Mouse (Mus musculus) layer of hippocampus, postnatal 14 days (tissue): ENCODE measurements around the gene Klc3. TPM values are rescaled to one million over a fixed set of nuclear protein-coding genes. Genes with fewer than 3 reads are reported as not detected.

Experiments
- DNase-seq, 2 experiments: peaks; one replicate each; pipeline ENCODE4 v3.0.0; 2021 to 2022; ENCODE audit warnings: low spot score in 2 of 2, mixed read lengths in 1 of 2
- long read RNA-seq, 2 experiments: library from polyadenylated mRNA; stranded (forward); transcript quantifications; one replicate each; pipeline ENCODE4 v2.0.0; 2021
- total RNA-seq, 2 experiments: library from RNA; stranded (reverse); gene quantifications; 2 replicates each; pipeline ENCODE4 v1.2.3; 2021

The Klc3 gene
- 1 to 10 TPM; 3.5 to 4.1 TPM for total RNA-seq
- long read RNA-seq, experiment 1, partial matches to known transcripts = 2 of 4 reads
- long read RNA-seq, experiment 1, other reads (novel, unspliced or antisense) = 1 of 4 reads
- long read RNA-seq, experiment 2, partial matches to known transcripts = 2 of 4 reads
- long read RNA-seq, experiment 2, other reads (novel, unspliced or antisense) = 0 of 4 reads

DNA sequence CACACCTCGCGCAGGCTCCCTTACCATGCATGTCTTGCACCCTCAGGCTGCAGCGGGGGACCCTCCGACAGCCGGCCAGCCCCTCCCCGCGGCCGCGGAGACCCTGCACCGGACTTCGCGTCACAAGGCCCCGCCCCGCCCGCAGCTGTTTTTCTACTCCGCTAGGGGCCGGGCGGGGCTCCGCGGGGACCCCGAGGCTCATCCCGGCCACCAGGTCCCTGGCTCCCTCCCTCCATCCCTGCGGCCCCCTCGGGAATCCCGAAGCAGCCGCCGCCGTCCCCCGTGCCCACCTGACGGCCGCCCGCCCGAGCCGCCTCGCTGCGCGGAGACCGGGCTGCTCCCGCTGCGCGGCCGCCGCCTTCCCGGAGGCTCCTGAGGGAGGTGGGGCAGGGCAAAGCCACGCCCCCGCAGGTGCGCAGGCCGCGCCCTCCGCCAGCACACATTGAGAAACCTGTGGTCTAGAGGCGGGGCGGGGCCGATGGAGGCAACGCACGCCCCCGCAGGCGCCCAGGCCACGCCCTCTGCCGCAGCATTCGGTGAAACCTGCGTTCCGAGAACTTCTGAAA lies at the start of gene Klc3:
Gene Klc3 (minus strand): TSS at position 374 of the 566 bp plus-strand sequence.
- no peak for DNase-seq

DNA sequence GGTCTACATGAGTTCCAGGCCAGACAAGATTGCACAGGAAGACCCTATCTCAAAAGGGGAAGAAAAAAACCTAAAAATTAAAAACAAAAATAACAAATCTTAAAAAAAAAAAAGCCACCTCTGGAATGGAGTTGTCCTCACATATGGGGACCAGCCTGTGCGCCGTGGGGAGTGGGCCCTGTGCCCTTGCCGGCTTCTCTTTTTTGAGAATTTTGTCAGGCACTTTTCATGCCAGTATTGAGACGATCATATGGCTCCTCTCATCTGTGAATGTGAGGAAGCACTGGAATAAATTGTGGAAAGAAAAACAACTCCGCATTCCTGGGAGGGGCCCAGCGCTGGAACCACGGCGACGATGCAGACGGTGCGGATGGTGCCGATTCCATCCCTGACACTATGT lies 45.3 kb upstream of the Klc3 start:
- peak in 1 of 2 experiments; percentile 75 for DNase-seq

DNA sequence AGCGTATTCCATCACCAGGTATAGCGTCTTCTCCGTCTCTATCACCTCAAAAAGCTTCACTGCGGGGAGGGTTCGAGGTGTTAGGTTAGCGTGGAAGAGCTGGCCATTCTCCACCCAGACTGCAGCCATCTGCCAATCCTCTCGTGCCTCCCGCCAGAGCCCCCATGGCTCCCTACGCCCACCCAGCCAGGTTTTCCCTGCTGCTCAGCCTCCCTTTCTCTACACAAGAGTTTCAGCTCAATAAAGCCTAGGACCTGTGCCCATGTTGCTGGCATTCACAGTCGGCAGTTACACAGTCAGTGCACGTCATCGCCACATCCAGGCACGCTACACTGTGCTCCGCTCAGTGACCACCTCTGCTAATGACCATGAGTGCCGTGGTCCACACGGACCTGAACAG lies 43.8 kb upstream of the Klc3 start:
- DNase-seq = peak; percentile 54 to 82

DNA sequence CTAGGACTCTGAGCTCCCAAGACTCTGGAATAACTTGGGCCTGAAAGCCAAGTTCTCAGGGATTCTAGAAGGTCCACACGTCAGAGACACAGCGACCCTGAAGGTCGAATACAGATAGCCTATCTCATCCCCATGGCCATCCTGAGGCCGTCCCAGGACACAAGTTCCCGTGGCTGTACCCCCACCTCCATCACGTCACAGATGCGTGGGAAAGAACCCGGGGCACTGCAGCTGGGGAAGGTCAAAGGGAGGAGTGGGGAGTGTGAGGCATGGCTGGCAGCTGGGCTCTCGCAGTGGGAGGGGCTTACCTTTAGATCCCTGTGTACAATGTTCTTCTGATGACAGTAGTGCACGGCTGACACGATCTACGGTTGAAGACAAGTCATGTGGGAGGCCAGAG lies 40.9 kb upstream of the Klc3 start:
- DNase-seq = no peak

DNA sequence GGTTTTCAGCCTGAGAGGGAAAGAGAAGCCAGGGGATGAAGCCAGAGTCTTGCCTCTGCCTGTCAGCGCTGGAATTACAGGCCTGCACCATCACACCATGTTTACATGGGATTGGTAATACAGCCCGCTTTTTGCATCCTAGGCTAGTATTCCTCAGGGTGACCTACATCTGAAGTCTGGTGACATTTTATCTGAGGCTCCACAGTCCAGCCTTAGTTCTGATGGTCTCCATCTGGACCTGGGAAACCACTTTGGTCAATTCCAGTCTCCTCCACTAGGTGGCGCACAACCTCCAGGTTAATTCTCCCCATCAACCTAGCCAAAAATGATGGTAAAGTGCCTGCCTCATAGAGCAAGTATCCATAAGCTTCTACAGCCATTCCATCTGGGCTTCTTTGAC lies 39.4 kb upstream of the Klc3 start:
- DNase-seq = peak; percentile 84 to 88

- DNase-seq = no peak
These were observed 37.7 kb upstream of the Klc3 start for GRCm38 (mm10) chr7:19441448-19442091.

DNA sequence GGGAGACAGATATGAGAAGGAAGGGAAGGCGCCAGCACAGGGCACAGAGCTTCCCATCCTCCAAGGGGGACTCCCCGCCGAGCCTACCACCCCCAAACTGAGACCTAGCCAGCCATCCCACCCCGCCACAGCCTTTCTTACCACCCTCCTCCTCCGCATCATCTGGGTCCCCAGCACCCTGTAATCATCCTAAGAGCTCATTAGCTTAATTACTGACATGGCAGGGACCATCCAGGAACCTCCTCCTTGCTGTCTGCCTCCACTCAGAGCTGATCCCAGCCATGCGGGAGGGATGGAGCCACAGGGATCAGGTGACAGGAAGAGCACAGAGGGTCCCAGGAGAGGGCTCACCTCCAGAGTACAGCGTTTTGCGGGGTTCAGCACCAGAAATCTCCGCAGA lies 33.1 kb upstream of the Klc3 start:
- DNase-seq = peak in 1 of 2 experiments; percentile 46

- no peak for DNase-seq
These were observed 32.4 kb upstream of the Klc3 start for GRCm38 (mm10) chr7:19436276-19436675.

DNA sequence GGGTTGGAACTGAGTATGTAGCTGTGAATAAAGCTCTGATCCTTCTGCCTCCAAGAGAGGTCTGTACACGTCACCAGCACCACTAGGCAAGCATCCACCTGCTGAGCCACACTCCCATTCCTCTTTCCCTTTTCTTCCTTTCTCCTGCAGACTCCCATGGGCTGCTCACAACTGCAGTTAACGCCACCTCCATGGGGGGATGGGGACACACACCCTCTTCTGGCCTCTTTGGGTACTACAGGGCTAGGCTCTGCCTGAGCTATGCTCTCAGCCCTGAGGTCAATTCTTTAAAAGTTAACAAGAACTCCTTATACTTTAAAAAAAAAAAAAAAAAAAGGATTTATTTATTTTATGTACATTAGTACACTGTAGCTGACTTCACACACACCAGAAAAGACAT lies 28.6 kb upstream of the Klc3 start:
- no peak for DNase-seq

DNA sequence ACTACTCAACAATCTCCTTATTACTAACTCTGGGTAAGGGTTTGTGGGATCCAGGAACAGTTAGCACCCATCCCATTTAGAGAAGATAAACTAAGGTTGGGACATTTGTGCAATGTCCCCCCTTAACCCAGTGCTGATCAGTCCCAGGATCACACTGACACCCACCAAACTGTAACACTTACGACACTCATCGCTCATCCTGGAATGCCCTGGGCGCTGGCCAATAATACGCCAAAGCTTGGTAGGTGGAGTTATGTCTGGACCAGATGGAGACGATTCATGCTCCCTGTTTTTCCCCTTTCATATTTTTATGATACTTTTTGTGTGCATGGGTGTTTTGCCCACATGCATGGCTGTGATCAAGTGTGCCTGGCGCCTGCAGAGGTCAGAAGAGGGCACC lies 26.5 kb upstream of the Klc3 start:
- DNase-seq = no peak

GRCm38 (mm10) chr7:19429726-19430125 lies 25.8 kb upstream of the Klc3 start:
- no peak for DNase-seq

DNA sequence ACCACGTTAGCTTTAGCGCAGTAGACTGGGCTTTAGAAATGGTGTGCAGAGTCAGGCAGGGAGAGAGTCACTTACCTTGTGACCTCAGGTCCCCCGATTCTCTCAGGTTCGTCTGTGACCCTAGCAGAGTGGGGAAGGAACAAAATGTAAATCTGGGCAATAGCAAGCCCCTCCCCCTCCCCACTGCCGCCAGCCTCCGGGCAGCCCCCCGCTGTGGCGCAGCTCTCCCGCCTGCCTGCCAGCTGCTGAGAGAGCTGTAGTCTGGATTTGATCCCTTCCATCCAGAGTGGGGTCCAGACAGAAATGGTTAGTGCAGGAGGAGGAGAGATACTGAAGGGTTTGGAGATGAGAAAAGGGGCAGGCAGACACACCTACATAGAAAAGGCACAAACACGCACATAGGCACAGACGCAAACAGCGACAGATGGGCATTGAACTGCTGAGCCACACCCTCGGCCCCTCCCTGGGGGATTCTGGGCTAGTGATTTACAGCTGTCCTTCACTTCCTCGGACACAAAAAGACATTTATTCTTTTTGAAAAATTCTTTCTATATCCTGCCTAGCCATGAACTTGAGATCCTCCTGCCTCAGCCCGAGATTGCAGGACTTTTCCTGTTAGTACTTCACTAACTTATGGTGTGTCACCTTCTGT lies 24.2 kb upstream of the Klc3 start:
- DNase-seq = no peak

DNA sequence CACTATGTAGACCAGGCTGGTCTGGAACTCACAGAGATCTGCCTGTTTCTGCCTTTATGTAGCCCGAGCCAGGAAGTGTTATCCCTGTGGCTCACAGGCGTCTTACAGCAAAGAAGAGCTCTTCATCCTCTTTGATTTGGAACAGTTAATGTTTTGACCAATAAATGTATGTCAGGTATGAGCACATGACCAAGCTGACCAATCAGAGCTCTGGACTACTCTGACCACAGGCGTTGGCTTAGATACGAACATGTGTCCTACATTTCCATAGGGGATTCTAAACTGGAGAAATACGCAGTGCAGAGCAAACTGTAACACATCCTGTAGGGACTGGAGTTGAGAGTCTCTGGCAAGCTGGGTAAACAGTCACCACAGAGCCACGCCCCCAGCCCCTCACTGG lies 23.0 kb upstream of the Klc3 start:
- DNase-seq = no peak

DNA sequence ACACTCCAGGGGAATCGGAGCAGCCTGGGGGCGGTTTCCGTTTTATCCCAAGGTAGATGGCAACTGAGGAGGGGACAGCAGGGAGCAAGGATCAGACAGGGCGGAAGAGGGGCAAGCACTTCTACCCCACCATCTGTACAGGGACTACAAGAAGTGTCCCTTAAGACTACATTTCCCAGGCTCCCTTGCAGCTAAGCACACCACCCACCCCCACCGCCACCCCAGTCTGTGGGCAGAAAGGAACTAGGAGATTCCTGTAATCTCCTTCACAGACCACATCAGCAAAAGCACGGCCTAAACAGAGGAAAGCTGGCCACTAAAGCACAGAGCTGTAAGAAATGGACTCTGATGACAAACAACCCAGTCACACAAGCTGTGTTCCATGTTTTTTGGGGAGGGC lies 22.4 kb upstream of the Klc3 start:
- no peak for DNase-seq

DNA sequence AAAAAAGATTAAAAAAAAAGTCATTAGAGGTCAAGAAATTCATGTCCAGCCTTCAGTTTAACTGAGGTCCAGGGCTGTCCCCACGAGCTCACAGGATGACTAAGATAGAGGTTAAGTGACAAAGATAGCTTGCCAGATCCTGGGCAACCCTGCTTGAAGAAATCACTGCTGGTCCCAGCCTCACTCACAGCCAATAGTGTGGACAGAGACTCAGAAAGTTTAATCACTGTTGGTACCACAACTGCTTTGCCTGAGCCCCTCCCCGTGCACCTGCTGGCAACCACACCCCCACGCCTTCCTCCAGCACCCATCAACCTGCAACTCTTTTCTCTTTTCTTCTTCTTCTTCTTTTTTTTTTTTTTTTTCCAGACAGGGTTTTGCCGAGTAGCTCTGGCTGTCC lies 20.1 kb upstream of the Klc3 start:
- DNase-seq = no peak

DNA sequence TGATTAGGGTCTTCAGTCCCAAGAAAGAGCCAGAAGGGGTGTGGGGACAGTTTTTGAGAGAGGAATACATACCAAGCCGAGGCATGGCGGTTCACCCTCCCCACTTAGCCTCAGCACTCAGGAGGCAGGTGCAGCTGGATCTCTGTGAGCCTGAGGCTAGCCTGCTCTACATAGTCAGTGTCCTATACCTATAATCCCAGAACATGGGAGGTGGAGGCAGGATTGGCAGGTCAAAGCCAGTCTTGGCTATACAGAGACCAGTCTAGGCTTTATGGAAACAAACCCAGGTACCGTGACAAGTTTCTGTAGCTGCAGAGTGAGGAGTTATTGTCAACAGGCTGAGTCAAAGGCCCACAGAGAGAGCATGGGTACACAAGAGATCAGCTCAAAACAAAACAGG lies 19.2 kb upstream of the Klc3 start:
- no peak for DNase-seq

DNA sequence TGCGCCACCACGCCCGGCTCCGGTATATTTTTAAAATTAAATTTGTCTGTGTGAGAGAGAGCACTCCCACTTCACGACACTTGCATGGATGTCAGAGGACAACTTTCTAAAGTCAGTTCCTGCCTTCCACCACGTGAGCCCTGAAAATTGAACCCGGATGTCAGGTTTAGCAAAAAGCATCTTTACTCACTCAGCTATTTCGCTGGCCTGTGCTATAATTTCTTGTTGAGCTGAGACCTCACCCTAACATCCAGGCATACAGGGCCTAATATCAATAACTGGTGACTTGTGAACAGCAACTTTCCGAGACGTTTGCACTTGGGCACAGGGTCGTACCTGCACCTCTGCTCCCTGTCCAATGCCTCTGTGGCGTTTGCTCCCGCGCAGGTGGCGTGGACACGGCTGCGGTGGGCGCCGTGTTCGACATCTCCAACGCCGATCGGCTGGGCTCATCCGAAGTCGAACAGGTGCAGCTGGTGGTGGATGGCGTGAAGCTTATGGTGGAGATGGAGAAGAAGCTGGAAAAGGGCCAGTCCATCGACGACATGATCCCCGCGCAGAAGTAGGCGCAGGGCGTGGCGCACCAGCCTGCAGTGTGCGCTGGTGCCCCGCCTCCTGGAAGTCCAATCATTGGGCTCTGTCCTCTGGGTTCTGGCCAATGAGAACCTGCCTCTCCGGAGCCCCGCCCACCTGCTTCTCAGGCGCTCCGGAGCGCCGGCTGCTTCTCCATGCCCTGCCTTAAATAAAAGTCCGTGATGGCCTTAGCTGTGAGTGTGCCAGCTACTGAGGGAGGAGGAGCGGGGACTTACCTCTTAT lies 17.1 kb upstream of the Klc3 start:
- peak; percentile 74 to 89 for DNase-seq

- DNase-seq = no peak
These were observed 16.2 kb upstream of the Klc3 start for GRCm38 (mm10) chr7:19420121-19420520.

DNA sequence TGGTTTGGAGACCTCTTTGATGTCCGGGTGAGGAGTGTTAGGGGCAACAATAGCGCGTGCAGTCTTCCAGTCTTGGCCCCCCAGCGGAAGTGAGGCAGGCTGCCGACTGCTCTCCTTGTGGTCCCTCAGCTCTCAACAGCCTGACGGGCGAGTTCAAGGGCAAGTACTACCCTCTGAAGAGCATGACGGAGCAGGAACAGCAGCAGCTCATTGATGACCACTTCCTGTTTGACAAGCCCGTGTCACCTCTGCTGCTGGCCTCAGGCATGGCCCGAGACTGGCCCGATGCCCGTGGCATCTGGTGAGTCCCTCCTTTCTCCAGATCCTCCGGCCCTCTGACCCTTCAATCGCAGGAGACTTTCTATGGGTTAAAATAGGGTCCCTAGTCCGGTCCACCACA lies 12.7 kb upstream of the Klc3 start:
- DNase-seq = no peak

GRCm38 (mm10) chr7:19413525-19413924 lies 9.6 kb upstream of the Klc3 start:
- no peak for DNase-seq

DNA sequence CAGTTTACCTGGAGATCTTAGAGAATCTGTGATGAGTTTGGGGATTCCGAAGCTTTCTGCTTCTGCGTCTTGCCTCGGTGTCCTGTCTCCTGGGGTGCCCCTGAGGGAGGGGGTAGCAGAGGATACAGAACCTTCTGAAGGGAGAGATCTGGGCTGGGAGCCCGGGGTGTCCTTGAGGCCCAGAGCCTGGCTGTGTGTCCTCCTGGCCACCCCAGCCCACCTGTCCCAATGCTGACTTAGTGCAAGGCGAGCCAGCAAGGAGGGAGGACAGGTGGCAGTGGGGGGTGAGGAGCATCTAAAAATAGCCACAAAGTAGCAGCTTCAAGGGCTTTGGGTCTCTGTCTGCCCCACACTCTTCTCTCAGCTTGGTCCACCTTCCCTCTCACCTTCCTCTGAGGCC lies 7.9 kb upstream of the Klc3 start:
- no peak for DNase-seq
